Mouse (Mus musculus): Measurements from ENCODE around the gene Trank1. TPM values are rescaled to one million over a fixed set of nuclear protein-coding genes. Genes with fewer than 3 reads are reported as not detected.

The Trank1 gene
- polyA plus RNA-seq, 1 experiment from 2014 or later: 5.9 TPM

GRCm38 (mm10) chr9:111275156-111275555, 36.4 kb upstream of the Trank1 start:
- no peak for DNase-seq (ENCODE audit: low spot score)
- Histone ChIP-seq H3K4me2 (ENCODE audit: low read length) (peak overlapping the region; percentile 34), H3K27me3 (replicated peaks; ENCODE audit: control insufficient read depth, insufficient read depth, low read length) (no peaks in the 10 kb centered on the region), H3K4me1 (ENCODE audit: control insufficient read depth, insufficient read depth, low read length) (peaks cover 30% of the 10 kb centered on the region), H3K9ac (ENCODE audit: low read length) (no peak overlapping the region), H3K9me3 (replicated peaks; ENCODE audit: control insufficient read depth, low read length) (no peaks in the 10 kb centered on the region), H3K36me3 (ENCODE audit: control insufficient read depth, insufficient read depth, low read length) (peaks cover 44% of the 10 kb centered on the region), H3K27ac (ENCODE audit: low read depth, low read length) (no peak overlapping the region), H3K4me3 (ENCODE audit: low read depth, low read length) (no peak overlapping the region)
- WGBS: 63% methylated on average over 1 of the region's 1 CpGs
- no peak for ATAC-seq

- no peak overlapping the region for H3K27ac ChIP-seq (ENCODE audit: low read depth, low read length)
- no peaks in the 10 kb centered on the region for H3K27me3 ChIP-seq (replicated peaks; ENCODE audit: control insufficient read depth, insufficient read depth, low read length)
- 35% methylated on average over 3 of the region's 3 CpGs for WGBS
- ATAC-seq (no peak), DNase-seq (ENCODE audit: low spot score) (no peak)
- H3K9ac ChIP-seq (ENCODE audit: low read length): no peak overlapping the region
- H3K36me3 ChIP-seq (ENCODE audit: control insufficient read depth, insufficient read depth, low read length): no peaks in the 10 kb centered on the region
- H3K4me1 ChIP-seq (ENCODE audit: control insufficient read depth, insufficient read depth, low read length): no peaks in the 10 kb centered on the region; the same call in 1 of the 2 replicates
- H3K9me3 ChIP-seq (replicated peaks; ENCODE audit: control insufficient read depth, low read length): no peaks in the 10 kb centered on the region
- H3K4me3 ChIP-seq (ENCODE audit: low read depth, low read length): no peak overlapping the region
- no peak overlapping the region for H3K4me2 ChIP-seq (ENCODE audit: low read length)
Observed at GRCm38 (mm10) chr9:111285061-111285460, 26.5 kb upstream of the Trank1 start.

- DNase-seq (ENCODE audit: low spot score): peak; percentile 65
- no peak overlapping the region for H3K4me3 ChIP-seq (ENCODE audit: low read depth, low read length)
- H3K9ac ChIP-seq (ENCODE audit: low read length): no peak overlapping the region
- H3K9me3 ChIP-seq (replicated peaks; ENCODE audit: control insufficient read depth, low read length): no peaks in the 10 kb centered on the region
- no peaks in the 10 kb centered on the region; the same call in 1 of the 2 replicates for H3K4me1 ChIP-seq (ENCODE audit: control insufficient read depth, insufficient read depth, low read length)
- ATAC-seq: peak; percentile 48; the same call in 1 of the 2 replicates
- no peak overlapping the region for H3K4me2 ChIP-seq (ENCODE audit: low read length)
- 25% methylated on average over 5 of the region's 5 CpGs for whole genome bisulfite sequencing
- no peaks in the 10 kb centered on the region for H3K27me3 ChIP-seq (replicated peaks; ENCODE audit: control insufficient read depth, insufficient read depth, low read length)
- no peaks in the 10 kb centered on the region for H3K36me3 ChIP-seq (ENCODE audit: control insufficient read depth, insufficient read depth, low read length)
- H3K27ac ChIP-seq (ENCODE audit: low read depth, low read length): peak overlapping the region; percentile 29; the same call in 1 of the 2 replicates
Observed at GRCm38 (mm10) chr9:111285676-111286075, 25.9 kb upstream of the Trank1 start.

- no peak for ATAC-seq
- H3K27me3 ChIP-seq (replicated peaks; ENCODE audit: control insufficient read depth, insufficient read depth, low read length): no peaks in the 10 kb centered on the region
- no peak overlapping the region for H3K9ac ChIP-seq (ENCODE audit: low read length)
- H3K36me3 ChIP-seq (ENCODE audit: control insufficient read depth, insufficient read depth, low read length): no peaks in the 10 kb centered on the region
- no peaks in the 10 kb centered on the region; the same call in 1 of the 2 replicates for H3K4me1 ChIP-seq (ENCODE audit: control insufficient read depth, insufficient read depth, low read length)
- no peak overlapping the region for H3K4me2 ChIP-seq (ENCODE audit: low read length)
- H3K27ac ChIP-seq (ENCODE audit: low read depth, low read length): no peak overlapping the region
- no peaks in the 10 kb centered on the region for H3K9me3 ChIP-seq (replicated peaks; ENCODE audit: control insufficient read depth, low read length)
- H3K4me3 ChIP-seq (ENCODE audit: low read depth, low read length): no peak overlapping the region
- WGBS: 76% methylated on average over 2 of the region's 2 CpGs
- DNase-seq (ENCODE audit: low spot score): no peak
Observed at GRCm38 (mm10) chr9:111286468-111286867, 25.1 kb upstream of the Trank1 start.

GRCm38 (mm10) chr9:111287956-111288355, 23.6 kb upstream of the Trank1 start:
- ATAC-seq (no peak), DNase-seq (ENCODE audit: low spot score) (no peak)
- no peak overlapping the region for H3K9ac ChIP-seq (ENCODE audit: low read length)
- H3K27ac ChIP-seq (ENCODE audit: low read depth, low read length): no peak overlapping the region
- no peaks in the 10 kb centered on the region for H3K9me3 ChIP-seq (replicated peaks; ENCODE audit: control insufficient read depth, low read length)
- 91% methylated on average over 4 of the region's 4 CpGs for WGBS
- H3K4me1 ChIP-seq (ENCODE audit: control insufficient read depth, insufficient read depth, low read length): no peaks in the 10 kb centered on the region; the same call in 1 of the 2 replicates
- H3K36me3 ChIP-seq (ENCODE audit: control insufficient read depth, insufficient read depth, low read length): no peaks in the 10 kb centered on the region
- H3K27me3 ChIP-seq (replicated peaks; ENCODE audit: control insufficient read depth, insufficient read depth, low read length): no peaks in the 10 kb centered on the region
- no peak overlapping the region for H3K4me3 ChIP-seq (ENCODE audit: low read depth, low read length)
- H3K4me2 ChIP-seq (ENCODE audit: low read length): no peak overlapping the region

- H3K9me3 ChIP-seq (replicated peaks; ENCODE audit: control insufficient read depth, low read length): no peaks in the 10 kb centered on the region
- no peak overlapping the region for H3K4me2 ChIP-seq (ENCODE audit: low read length)
- H3K27ac ChIP-seq (ENCODE audit: low read depth, low read length): no peak overlapping the region
- no peaks in the 10 kb centered on the region; the same call in 1 of the 2 replicates for H3K4me1 ChIP-seq (ENCODE audit: control insufficient read depth, insufficient read depth, low read length)
- H3K9ac ChIP-seq (ENCODE audit: low read length): no peak overlapping the region
- H3K36me3 ChIP-seq (ENCODE audit: control insufficient read depth, insufficient read depth, low read length): no peaks in the 10 kb centered on the region
- no peak for DNase-seq (ENCODE audit: low spot score)
- H3K27me3 ChIP-seq (replicated peaks; ENCODE audit: control insufficient read depth, insufficient read depth, low read length): no peaks in the 10 kb centered on the region
- ATAC-seq: peak; percentile 10; the same call in 1 of the 2 replicates
- 51% methylated on average over 9 of the region's 9 CpGs for WGBS
- H3K4me3 ChIP-seq (ENCODE audit: low read depth, low read length): no peak overlapping the region
Observed at GRCm38 (mm10) chr9:111289294-111289831, 22.2 kb upstream of the Trank1 start.

GRCm38 (mm10) chr9:111289832-111290339, 21.7 kb upstream of the Trank1 start:
- Histone ChIP-seq H3K27me3 (replicated peaks; ENCODE audit: control insufficient read depth, insufficient read depth, low read length) (no peaks in the 10 kb centered on the region), H3K4me1 (ENCODE audit: control insufficient read depth, insufficient read depth, low read length) (no peaks in the 10 kb centered on the region; the same call in 1 of the 2 replicates), H3K36me3 (ENCODE audit: control insufficient read depth, insufficient read depth, low read length) (no peaks in the 10 kb centered on the region), H3K4me2 (ENCODE audit: low read length) (no peak overlapping the region), H3K9ac (ENCODE audit: low read length) (no peak overlapping the region), H3K4me3 (ENCODE audit: low read depth, low read length) (no peak overlapping the region), H3K9me3 (replicated peaks; ENCODE audit: control insufficient read depth, low read length) (no peaks in the 10 kb centered on the region), H3K27ac (ENCODE audit: low read depth, low read length) (no peak overlapping the region)
- DNase-seq (ENCODE audit: low spot score) (peak; percentile 78), ATAC-seq (peak; percentile 56)
- 16% methylated on average over 21 of the region's 21 CpGs for WGBS

GRCm38 (mm10) chr9:111290539-111291100, 20.9 kb upstream of the Trank1 start:
- no peak overlapping the region for H3K4me2 ChIP-seq (ENCODE audit: low read length)
- DNase-seq (ENCODE audit: low spot score): no peak
- H3K9me3 ChIP-seq (replicated peaks; ENCODE audit: control insufficient read depth, low read length): no peaks in the 10 kb centered on the region
- H3K4me3 ChIP-seq (ENCODE audit: low read depth, low read length): no peak overlapping the region
- H3K27ac ChIP-seq (ENCODE audit: low read depth, low read length): no peak overlapping the region
- no peak for ATAC-seq
- H3K4me1 ChIP-seq (ENCODE audit: control insufficient read depth, insufficient read depth, low read length): no peaks in the 10 kb centered on the region; the same call in 1 of the 2 replicates
- no peaks in the 10 kb centered on the region for H3K36me3 ChIP-seq (ENCODE audit: control insufficient read depth, insufficient read depth, low read length)
- H3K9ac ChIP-seq (ENCODE audit: low read length): no peak overlapping the region
- no peaks in the 10 kb centered on the region for H3K27me3 ChIP-seq (replicated peaks; ENCODE audit: control insufficient read depth, insufficient read depth, low read length)
- WGBS: 73% methylated on average over 11 of the region's 11 CpGs

- DNase-seq (ENCODE audit: low spot score) (no peak), ATAC-seq (no peak)
- H3K9ac ChIP-seq (ENCODE audit: low read length): no peak overlapping the region
- no peaks in the 10 kb centered on the region for H3K36me3 ChIP-seq (ENCODE audit: control insufficient read depth, insufficient read depth, low read length)
- H3K27ac ChIP-seq (ENCODE audit: low read depth, low read length): no peak overlapping the region
- H3K27me3 ChIP-seq (replicated peaks; ENCODE audit: control insufficient read depth, insufficient read depth, low read length): no peaks in the 10 kb centered on the region
- no peaks in the 10 kb centered on the region for H3K9me3 ChIP-seq (replicated peaks; ENCODE audit: control insufficient read depth, low read length)
- no peak overlapping the region for H3K4me3 ChIP-seq (ENCODE audit: low read depth, low read length)
- no peaks in the 10 kb centered on the region; the same call in 1 of the 2 replicates for H3K4me1 ChIP-seq (ENCODE audit: control insufficient read depth, insufficient read depth, low read length)
- no peak overlapping the region for H3K4me2 ChIP-seq (ENCODE audit: low read length)
- 87% methylated on average over 4 of the region's 4 CpGs for WGBS
Observed at GRCm38 (mm10) chr9:111293234-111293633, 18.3 kb upstream of the Trank1 start.
